Mouse (Mus musculus) bone marrow macrophage, adult 2 months (primary cell): Measurements from ENCODE around the gene Slc9b2.

Experiments used
- CTCF ChIP-seq: IDR thresholded peaks from 2 replicates; pipeline ENCODE4 v1.5.1; 2012; ENCODE audit warnings: low read depth, mild to moderate bottlenecking, low read length, moderate library complexity
- POLR2A ChIP-seq: IDR thresholded peaks from 2 replicates; pipeline ENCODE4 v1.6.1; 2012; ENCODE audit warnings: mild to moderate bottlenecking, low read depth, low read length, borderline replicate concordance

DNA sequence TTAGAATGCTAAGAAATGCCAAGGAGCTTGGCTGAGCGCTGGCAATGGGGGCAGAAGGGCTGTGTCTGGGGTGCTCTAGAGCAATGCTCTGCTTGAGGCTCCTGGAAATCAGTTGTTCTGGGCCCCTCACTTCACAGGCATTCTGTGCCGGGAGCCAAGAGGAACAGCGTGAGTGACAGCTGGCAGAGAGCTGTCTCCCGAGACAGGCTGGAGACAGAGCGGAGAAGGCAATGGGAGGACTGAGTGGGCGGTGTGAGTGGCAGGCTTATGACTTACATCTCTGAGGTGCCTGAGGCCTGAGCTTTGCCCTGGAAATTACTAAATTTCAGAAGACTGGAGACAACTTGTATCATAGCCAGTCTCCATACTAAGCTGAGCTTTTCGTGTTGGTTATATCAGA, 13.8 kb upstream of the Slc9b2 start:
- TF ChIP-seq POLR2A (no peak), CTCF (no peak)
